Mouse (Mus musculus): ENCODE measurements at regions not wholly inside any gene's neighbourhood (a gene's known extent, or its start where the extent isn't known, plus 50 kb on each side); places are given as distances from the start of the nearest gene placed in this dataset.

DNA sequence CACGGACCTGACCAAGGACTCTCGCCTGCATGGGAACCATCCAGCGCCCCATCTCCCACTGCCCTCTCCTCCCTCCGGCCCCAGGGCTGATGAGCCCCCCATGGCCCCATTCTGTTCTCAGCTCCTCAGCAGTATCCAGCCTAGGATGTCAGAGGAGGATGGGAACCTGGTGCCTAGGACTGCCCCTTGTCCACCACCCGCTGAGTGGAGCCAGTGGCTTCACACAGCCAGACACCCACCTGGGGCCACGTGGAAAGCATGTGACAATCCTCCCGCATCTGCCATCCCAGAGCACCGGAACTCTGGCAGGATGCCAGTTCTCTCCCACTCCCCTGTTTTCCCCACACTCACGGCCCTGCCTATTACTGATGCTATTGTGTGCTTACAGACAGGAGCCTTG lies 75.0 kb upstream of the Sgcd start:
- H3K9ac ChIP-seq (ENCODE audit: control insufficient read depth, low read depth, low read length, poor library complexity, severe bottlenecking) = no peak overlapping the region
- no peak for DNase-seq (ENCODE audit: low read depth, low spot score)
- H3K27ac ChIP-seq (ENCODE audit: control insufficient read depth, low read depth, low read length) = no peak overlapping the region
- no peak overlapping the region for H3K4me3 ChIP-seq (ENCODE audit: control insufficient read depth in 1 of 2, insufficient read depth in 1 of 2, low read depth in 2 of 2, low read length in 2 of 2)
- H3K4me1 ChIP-seq (ENCODE audit: control insufficient read depth in 1 of 2, insufficient read depth in 2 of 2, low read length in 2 of 2) = no peaks in the 10 kb centered on the region
- H3K79me2 ChIP-seq (ENCODE audit: control insufficient read depth, insufficient read depth, low read length, poor library complexity) = no peaks in the 10 kb centered on the region
- no peak for TF ChIP-seq POLR2AphosphoS5 (IDR thresholded peaks at IDR 0.05; ENCODE audit: borderline replicate concordance, low read depth, low read length)
- TF ChIP-seq USF2 (IDR thresholded peaks at IDR 0.05; ENCODE audit: borderline replicate concordance in 1 of 2, insufficient read depth in 1 of 2, low read depth in 1 of 2, low read length in 2 of 2) = no peak
- no peak for TF ChIP-seq E2F4 (IDR thresholded peaks at IDR 0.05; ENCODE audit: borderline replicate concordance, low read depth, low read length)
- TF ChIP-seq POLR2AphosphoS2 (IDR thresholded peaks at IDR 0.05; ENCODE audit: low read length) = no peak
- TF ChIP-seq UBTF (IDR thresholded peaks at IDR 0.05; ENCODE audit: borderline replicate concordance, insufficient read depth, low read depth, low read length) = no peak
- TF ChIP-seq RCOR1 (IDR thresholded peaks at IDR 0.05; ENCODE audit: low read depth, low read length) = no peak
- no peak for TF ChIP-seq NRF1 (IDR thresholded peaks at IDR 0.05; ENCODE audit: insufficient read depth, low read depth, low read length, poor library complexity, severe bottlenecking)
- no peak for TF ChIP-seq MEF2A (IDR thresholded peaks at IDR 0.05; ENCODE audit: extremely low read depth, insufficient replicate concordance, low read depth, low read length, poor library complexity, severe bottlenecking)
- no peak for TF ChIP-seq TAL1 (IDR thresholded peaks at IDR 0.05; ENCODE audit: low read length)
- no peak for TF ChIP-seq TBP (IDR thresholded peaks at IDR 0.05; ENCODE audit: low read depth, low read length)
- no peak for TF ChIP-seq CHD2 (IDR thresholded peaks at IDR 0.05; ENCODE audit: low read length)
- no peaks in the 10 kb centered on the region for H3K9me3 ChIP-seq (replicated peaks; ENCODE audit: insufficient read depth, low read length)
- no peaks in the 10 kb centered on the region for H3K27me3 ChIP-seq (ENCODE audit: control insufficient read depth in 1 of 2, insufficient read depth in 2 of 2, low read length in 2 of 2)
- H3K36me3 ChIP-seq (ENCODE audit: control insufficient read depth in 1 of 2, insufficient read depth in 2 of 2, low read length in 2 of 2) = no peaks in the 10 kb centered on the region

- no peaks in the 10 kb centered on the region for H3K79me2 ChIP-seq (ENCODE audit: control insufficient read depth, insufficient read depth, low read length, poor library complexity)
- no peak for TF ChIP-seq ZKSCAN1 (IDR thresholded peaks at IDR 0.05; ENCODE audit: low read depth, low read length)
- TF ChIP-seq ELF1 (IDR thresholded peaks at IDR 0.05; ENCODE audit: low read depth, low read length) = no peak
- TF ChIP-seq MXI1 (IDR thresholded peaks at IDR 0.05; ENCODE audit: low read depth, low read length) = no peak
- TF ChIP-seq CHD1 (IDR thresholded peaks at IDR 0.05; ENCODE audit: low read depth, low read length) = no peak
- TF ChIP-seq CHD2 (IDR thresholded peaks at IDR 0.05; ENCODE audit: low read length) = no peak
- TF ChIP-seq GABPA (IDR thresholded peaks at IDR 0.05; ENCODE audit: low read depth, low read length) = no peak
- no peak for DNase-seq (ENCODE audit: low read depth, low spot score)
- no peaks in the 10 kb centered on the region for H3K4me1 ChIP-seq (ENCODE audit: control insufficient read depth in 1 of 2, insufficient read depth in 2 of 2, low read length in 2 of 2)
- H3K27ac ChIP-seq (ENCODE audit: control insufficient read depth, low read depth, low read length) = no peak overlapping the region
- no peaks in the 10 kb centered on the region for H3K27me3 ChIP-seq (ENCODE audit: control insufficient read depth in 1 of 2, insufficient read depth in 2 of 2, low read length in 2 of 2)
- no peak overlapping the region for H3K4me3 ChIP-seq (ENCODE audit: control insufficient read depth in 1 of 2, insufficient read depth in 1 of 2, low read depth in 2 of 2, low read length in 2 of 2)
- H3K36me3 ChIP-seq (ENCODE audit: control insufficient read depth in 1 of 2, insufficient read depth in 2 of 2, low read length in 2 of 2) = no peaks in the 10 kb centered on the region
- no peak overlapping the region for H3K9ac ChIP-seq (ENCODE audit: control insufficient read depth, low read depth, low read length, poor library complexity, severe bottlenecking)
- H3K9me3 ChIP-seq (replicated peaks; ENCODE audit: insufficient read depth, low read length) = no peaks in the 10 kb centered on the region
Observed at GRCm38 (mm10) chr11:48061501-48061900, 72.7 kb upstream of the Sgcd start.
